Mouse (Mus musculus): ENCODE measurements around the gene Irf9.

GRCm38 (mm10) chr14:55615876-55616275 lies 12.5 kb downstream of the Irf9 start:
- TF ChIP-seq POLR2A (IDR thresholded peaks at IDR 0.05; ENCODE audit: control insufficient read depth in 1 of 2, insufficient read depth in 1 of 2, low read depth in 1 of 2, low read length in 2 of 2, poor library complexity in 1 of 2) = no peak
- TF ChIP-seq JUND (IDR thresholded peaks at IDR 0.05; ENCODE audit: low read depth, low read length) = no peak
- TF ChIP-seq CHD1 (IDR thresholded peaks at IDR 0.05; ENCODE audit: low read depth, low read length) = no peak
- no peak for TF ChIP-seq CTCF (IDR thresholded peaks at IDR 0.05 in 2 of 3, conservative IDR thresholded peaks at IDR 0.05 in 1 of 3; ENCODE audit: control insufficient read depth in 1 of 3, insufficient read depth in 1 of 3, low read depth in 2 of 3, low read length in 3 of 3, poor library complexity in 1 of 3, severe bottlenecking in 1 of 3)
- TF ChIP-seq ZC3H11A (IDR thresholded peaks at IDR 0.05; ENCODE audit: low read depth, low read length) = no peak
- TF ChIP-seq EP300 (IDR thresholded peaks at IDR 0.05; ENCODE audit: low read depth in 1 of 2, low read length in 2 of 2) = no peak
- TF ChIP-seq RAD21 (IDR thresholded peaks at IDR 0.05; ENCODE audit: low read depth, low read length) = no peak
- TF ChIP-seq MAFK (IDR thresholded peaks at IDR 0.05; ENCODE audit: borderline replicate concordance, low read depth, low read length) = no peak
- no peak for TF ChIP-seq TCF12 (IDR thresholded peaks at IDR 0.05; ENCODE audit: low read depth, low read length)
- no peak for TF ChIP-seq MEF2A (IDR thresholded peaks at IDR 0.05; ENCODE audit: extremely low read depth, insufficient replicate concordance, low read depth, low read length, poor library complexity, severe bottlenecking)
- TF ChIP-seq ZMIZ1 (IDR thresholded peaks at IDR 0.05; ENCODE audit: low read depth, low read length) = no peak
- TF ChIP-seq MAX (IDR thresholded peaks at IDR 0.05; ENCODE audit: low read length) = no peak
- no peak for TF ChIP-seq GATA1 (IDR thresholded peaks at IDR 0.05; ENCODE audit: low read depth, low read length)

Measured in MEL (cell line).